Mouse (Mus musculus) lung, adult 2 months (tissue): ENCODE results near the gene Cd59a.

ENCODE experiments used
- CTCF ChIP-seq: fragments of 200-500 bp; IDR thresholded peaks from 2 replicates; pipeline ENCODE4 v1.5.1; 2011; ENCODE audit warnings: mild to moderate bottlenecking, low read length, control low read depth; ENCODE audit not compliant: insufficient read depth
- POLR2A ChIP-seq: fragments of 200-500 bp; IDR thresholded peaks from 2 replicates; pipeline ENCODE4 v1.6.1; 2011; ENCODE audit warnings: low read depth, mild to moderate bottlenecking, control low read depth, low read length, borderline replicate concordance; ENCODE audit errors: extremely low read depth

GRCm38 (mm10) chr2:104099231-104099585, 3.6 kb downstream of the Cd59a start:
- TF ChIP-seq CTCF (no peak), POLR2A (no peak)
